Mouse (Mus musculus) embryo, embryonic 10 days (tissue): ENCODE results near the gene Lypd3.

Source experiments
- DNase-seq: peaks from one replicate; pipeline ENCODE4 v3.0.0-alpha.2; 2015; ENCODE audit warnings: low spot score

Gene Lypd3

GRCm38 (mm10) chr7:24636264-24636663 is at the start of gene Lypd3:
Gene Lypd3, plus strand, starts transcription at chr7:24636550.
- no peak for DNase-seq

- no peak for DNase-seq
Measured at GRCm38 (mm10) chr7:24586828-24587227, 49.5 kb upstream of the Lypd3 start.

GRCm38 (mm10) chr7:24587330-24588105 is 48.8 kb upstream of the Lypd3 start, which contains the start of the genes Ethe1 and Zfp575:
Gene Ethe1, plus strand, starts transcription at chr7:24587543.
Gene Zfp575, minus strand, starts transcription at chr7:24587641.
- peak; percentile 85 for DNase-seq

- no peak for DNase-seq
Measured at GRCm38 (mm10) chr7:24588336-24588735, 48.0 kb upstream of the Lypd3 start.

GRCm38 (mm10) chr7:24591735-24592134 is 44.6 kb upstream of the Lypd3 start:
- no peak for DNase-seq

- no peak for DNase-seq
Measured at GRCm38 (mm10) chr7:24592163-24592562, 44.2 kb upstream of the Lypd3 start.

- no peak for DNase-seq
Measured at GRCm38 (mm10) chr7:24592781-24593180, 43.6 kb upstream of the Lypd3 start.

- peak; percentile 80 for DNase-seq
Measured at GRCm38 (mm10) chr7:24593621-24594308, 42.6 kb upstream of the Lypd3 start.

GRCm38 (mm10) chr7:24594309-24594803 is 42.0 kb upstream of the Lypd3 start:
- peak; percentile 50 for DNase-seq

- no peak for DNase-seq
Measured at GRCm38 (mm10) chr7:24595464-24595863, 40.9 kb upstream of the Lypd3 start.

- no peak for DNase-seq
Measured at GRCm38 (mm10) chr7:24598121-24598520, 38.2 kb upstream of the Lypd3 start.

- no peak for DNase-seq
Measured at GRCm38 (mm10) chr7:24599211-24600067, 36.9 kb upstream of the Lypd3 start.

GRCm38 (mm10) chr7:24600941-24601597 is 35.3 kb upstream of the Lypd3 start:
- peak; percentile 99 for DNase-seq

- no peak for DNase-seq
Measured at GRCm38 (mm10) chr7:24605561-24605960, 30.8 kb upstream of the Lypd3 start.

GRCm38 (mm10) chr7:24606046-24606445 is 30.3 kb upstream of the Lypd3 start:
- DNase-seq, result no peak

GRCm38 (mm10) chr7:24608017-24608416 is 28.3 kb upstream of the Lypd3 start:
- DNase-seq, result peak; percentile 72

- no peak for DNase-seq
Measured at GRCm38 (mm10) chr7:24608561-24608960, 27.8 kb upstream of the Lypd3 start.

GRCm38 (mm10) chr7:24610144-24610878 is 26.0 kb upstream of the Lypd3 start, which contains the start of gene Phldb3:
Gene Phldb3, plus strand, starts transcription at chr7:24610763.
- no peak for DNase-seq

- peak; percentile 84 for DNase-seq
Measured at GRCm38 (mm10) chr7:24610879-24611494, 25.4 kb upstream of the Lypd3 start.

GRCm38 (mm10) chr7:24611709-24612108 is 24.6 kb upstream of the Lypd3 start:
- DNase-seq, result no peak
